Mouse (Mus musculus) cerebellum, adult 2 months (tissue): ENCODE data around the gene Hoxb1.

Experiments used
- CTCF ChIP-seq: fragments of 200-500 bp; IDR thresholded peaks from 2 replicates; pipeline ENCODE4 v1.5.1; 2011; ENCODE audit warnings: low read depth, mild to moderate bottlenecking, control low read depth, low read length, moderate library complexity, borderline replicate concordance; ENCODE audit not compliant: insufficient read depth
- POLR2A ChIP-seq: fragments of 200-500 bp; IDR thresholded peaks from 2 replicates; pipeline ENCODE4 v1.6.1; 2011; ENCODE audit warnings: low read length, control low read depth, borderline replicate concordance; ENCODE audit not compliant: insufficient read depth

DNA sequence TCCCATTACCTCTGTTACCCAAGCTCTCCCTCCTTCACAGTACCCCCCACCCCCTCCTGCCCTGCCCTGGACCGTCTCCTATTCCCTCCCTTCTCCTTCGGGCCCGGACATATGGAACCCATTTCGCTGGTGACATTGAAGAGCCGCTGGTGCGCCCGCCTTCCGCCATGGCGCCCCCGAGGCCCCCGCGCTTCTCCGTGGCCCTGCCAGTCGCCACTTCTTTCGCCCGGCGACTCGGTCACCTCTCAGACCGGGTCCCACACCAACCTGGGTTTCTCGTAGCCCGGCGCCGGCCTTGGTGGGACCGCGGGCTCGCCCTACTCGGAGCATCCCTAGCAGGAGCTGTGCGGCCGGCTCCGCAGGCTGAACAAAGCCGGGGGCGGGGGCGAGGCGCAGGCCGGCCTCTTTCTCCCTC lies 32.9 kb upstream of the Hoxb1 start:
- TF ChIP-seq CTCF = no peak
- TF ChIP-seq POLR2A = no peak
